Mouse (Mus musculus) heart, embryonic 12.5 days (tissue): ENCODE results near the gene D330045A20Rik. TPM values are rescaled to one million over a fixed set of nuclear protein-coding genes. Genes with fewer than 3 reads are reported as not detected.
"Not testable (repeated sequence)": the region's sequence is repeated elsewhere in the genome, so short reads cannot be mapped to it uniquely, and the experiment has no call there.

Source experiments
- ATAC-seq: fragments of 200-750 bp; cut with Nextera tagmentation; 2 replicates; pipeline ENCODE4 v1.8.0; 2017; ENCODE audit warnings: moderate TSS enrichment, moderate library complexity; ENCODE audit not compliant: insufficient number of reproducible peaks, low FRiP score
- H3K27ac ChIP-seq: fragments of 300-500 bp; sonication (generic); 2 replicates; pipeline ENCODE4 v1.5.1; 2016; ENCODE audit warnings: mild to moderate bottlenecking, moderate library complexity; ENCODE audit not compliant: poor library complexity, severe bottlenecking
- H3K27me3 ChIP-seq: fragments of 300-500 bp; sonication (generic); replicated peaks from 2 replicates; pipeline ENCODE4 v1.6.1; 2016; ENCODE audit warnings: mild to moderate bottlenecking, moderate library complexity
- H3K36me3 ChIP-seq: fragments of 300-500 bp; sonication (generic); 2 replicates; pipeline ENCODE4 v1.6.1; 2016; ENCODE audit warnings: mild to moderate bottlenecking, moderate library complexity
- H3K4me1 ChIP-seq: fragments of 300-500 bp; sonication (generic); replicated peaks from 2 replicates; pipeline ENCODE4 v1.6.1; 2016; ENCODE audit warnings: mild to moderate bottlenecking
- H3K4me2 ChIP-seq: fragments of 300-500 bp; sonication (generic); 2 replicates; pipeline ENCODE4 v1.6.1; 2016; ENCODE audit warnings: mild to moderate bottlenecking, moderate library complexity
- H3K4me3 ChIP-seq: fragments of 300-500 bp; sonication (generic); 2 replicates; pipeline ENCODE4 v1.5.1; 2016; ENCODE audit warnings: mild to moderate bottlenecking
- H3K9ac ChIP-seq: fragments of 300-500 bp; sonication (generic); 2 replicates; pipeline ENCODE4 v1.6.1; 2016; ENCODE audit warnings: mild to moderate bottlenecking, moderate library complexity
- H3K9me3 ChIP-seq: fragments of 300-500 bp; sonication (generic); replicated peaks from 2 replicates; pipeline ENCODE4 v1.6.1; 2016; ENCODE audit warnings: mild to moderate bottlenecking, moderate library complexity
- WGBS: fragments of 180-500 bp; shearing (Covaris S2); methylation state at CpG from one replicate; pipeline ENCODE4 v1.1.7; 2016; 5-methylcytosine and 5-hydroxymethylcytosine counted together
- polyA plus RNA-seq: library from polyadenylated mRNA; unstranded; fragments of >200 nt; fragmentation: Nextera tagmentation; extraction: Ambion mirVana; gene quantifications from 2 replicates; pipeline ENCODE4 v1.2.1, GENCODE M21; 2016

The D330045A20Rik gene
- polyA plus RNA-seq, 1 experiment from 2014 or later, result 1.6 TPM

DNA sequence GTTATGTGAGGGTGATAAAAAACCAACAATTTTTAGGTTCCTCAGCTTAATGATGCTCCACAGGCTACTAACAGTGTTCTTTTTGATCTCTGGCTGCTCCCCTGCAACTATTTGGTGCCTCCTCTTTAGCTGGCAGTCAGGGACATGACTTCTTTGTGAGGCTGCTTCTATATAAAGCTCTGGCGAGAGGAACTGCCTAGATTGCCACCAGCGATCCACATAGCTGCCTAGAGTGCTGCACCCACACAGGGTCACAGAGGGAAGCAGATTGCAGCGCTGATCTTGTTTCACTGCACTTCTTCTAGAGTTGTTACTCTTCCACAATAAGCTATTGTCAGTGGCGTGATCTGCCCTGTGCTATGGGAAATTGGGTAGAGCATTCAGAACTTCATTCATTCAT is 103.4 kb downstream of the D330045A20Rik start:
- Histone ChIP-seq H3K27ac (no peak overlapping the region), H3K27me3 (no peaks in the 10 kb centered on the region), H3K36me3 (no peaks in the 10 kb centered on the region), H3K9me3 (no peaks in the 10 kb centered on the region), H3K4me3 (no peak overlapping the region), H3K4me2 (no peak overlapping the region), H3K4me1 (no peaks in the 10 kb centered on the region), H3K9ac (no peak overlapping the region)
- WGBS, result 39% methylated on average over 4 of the region's 4 CpGs
- no peak for ATAC-seq

DNA sequence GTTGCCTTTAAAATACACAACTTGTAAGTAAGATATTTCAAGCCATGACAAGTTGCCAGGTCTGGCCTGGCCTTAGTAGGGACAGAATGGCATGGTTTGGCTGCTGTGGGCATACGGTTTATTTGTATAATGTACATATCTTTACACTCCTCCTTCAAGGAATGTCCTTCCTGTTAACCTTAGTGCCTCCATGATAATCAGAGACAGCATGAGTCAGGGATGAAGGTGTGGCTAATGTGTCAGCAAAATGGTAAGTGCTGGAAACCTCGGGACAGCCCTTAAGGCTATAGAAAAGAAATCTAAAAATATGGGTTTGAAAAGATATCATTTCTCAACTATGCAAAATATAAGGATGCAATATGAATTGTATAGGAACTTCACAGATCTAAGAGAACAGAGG is 106.5 kb downstream of the D330045A20Rik start:
- WGBS, result 63% methylated on average over 2 of the region's 2 CpGs
- not testable (repeated sequence) for H3K9me3 ChIP-seq, ATAC-seq, H3K4me3 ChIP-seq, H3K36me3 ChIP-seq, H3K9ac ChIP-seq, H3K4me2 ChIP-seq, H3K27me3 ChIP-seq, H3K27ac ChIP-seq, H3K4me1 ChIP-seq

GRCm38 (mm10) chrX:139596404-139596803 is 116.2 kb downstream of the D330045A20Rik start:
- Histone ChIP-seq H3K27me3 (no peaks in the 10 kb centered on the region), H3K4me2 (no peak overlapping the region), H3K9ac (no peak overlapping the region), H3K27ac (no peak overlapping the region), H3K4me1 (no peaks in the 10 kb centered on the region), H3K4me3 (no peak overlapping the region), H3K9me3 (no peaks in the 10 kb centered on the region), H3K36me3 (no peaks in the 10 kb centered on the region)
- 77% methylated on average over 6 of the region's 6 CpGs for WGBS
- ATAC-seq, result no peak

Other genes with a start within 250 kb of the D330045A20Rik start
- 0.22 and 0.52 TPM in 2 replicates for gene Trap1a, start 146.7 kb upstream of the D330045A20Rik start, polyA plus RNA-seq
- 32.3 and 32.7 TPM in 2 replicates for gene Rnf128, start 82.9 kb downstream of the D330045A20Rik start, polyA plus RNA-seq
- 3.4 and 3.7 TPM in 2 replicates for gene Tbc1d8b, start 204.6 kb downstream of the D330045A20Rik start, polyA plus RNA-seq
- gene Gm15013, start 234.1 kb downstream of the D330045A20Rik start, polyA plus RNA-seq, result 0.41 TPM in 1 of 2 replicates, not detected in the other